Mouse (Mus musculus) embryonic stem cell, embryonic (primary cell): ENCODE data around the gene Il22ra2.

Experiments
- CTCF ChIA-PET, 4 experiments: fragments of 300-600 bp in 2 of 4; fragments of 350-600 bp in 2 of 4; sonication (Branson Sonifier 250); formaldehyde crosslinking; loops; one replicate each; lab custom pipeline; 2022; ENCODE audit warnings: inconsistent platforms in 2 of 4; lab: Charles Lee
- POLR2A ChIA-PET, 4 experiments: fragments of 300-600 bp in 2 of 4; fragments of 350-600 bp in 2 of 4; sonication (Branson Sonifier 250); formaldehyde crosslinking; loops; one replicate each; lab custom pipeline; 2022; ENCODE audit warnings: antibody characterized with exemption in 4 of 4, inconsistent platforms in 1 of 4; lab: Charles Lee

Il22ra2 gene

DNA sequence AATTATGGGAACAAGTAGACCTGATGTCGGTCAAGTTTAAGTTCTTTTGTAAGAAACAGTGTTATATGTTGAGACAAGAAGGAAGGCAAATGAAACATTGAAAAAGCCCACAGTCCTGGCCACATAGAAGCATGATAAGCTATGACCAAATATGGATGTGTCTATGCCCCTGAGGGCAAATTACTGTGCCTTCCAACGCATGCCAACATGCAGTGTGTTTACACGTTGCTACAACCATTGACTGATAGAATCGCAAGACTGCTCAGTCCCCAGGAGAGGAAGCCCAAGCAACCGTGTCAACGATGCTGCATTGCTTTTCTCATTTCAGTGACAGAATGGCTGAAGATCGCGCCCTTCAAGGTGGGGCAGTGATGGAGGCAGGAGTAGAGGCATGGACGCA is 35.6 kb downstream of the Il22ra2 start:
- ChIA-PET CTCF (no interaction called here), POLR2A (no interaction called here)

DNA sequence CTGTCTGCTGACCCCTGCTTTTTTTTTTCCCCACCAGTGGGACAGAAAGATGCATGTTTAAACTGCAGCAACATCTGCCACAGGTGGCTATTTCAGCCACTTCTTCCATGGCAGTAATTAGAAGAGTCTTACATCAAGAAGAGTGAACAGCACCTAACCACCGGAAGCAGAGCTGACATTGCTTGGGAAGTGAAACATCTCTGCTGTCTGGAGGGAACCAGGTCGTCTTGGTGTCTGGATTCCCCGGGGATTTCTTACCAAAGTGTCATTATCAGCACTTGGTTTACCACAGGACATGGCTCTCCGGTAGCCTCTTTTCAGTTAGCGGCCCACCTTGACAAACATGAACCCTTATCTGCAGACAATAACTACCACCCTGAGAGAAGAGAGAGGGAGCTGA is 38.2 kb downstream of the Il22ra2 start:
- POLR2A ChIA-PET = no interaction called here
- CTCF ChIA-PET = interaction anchor here in 1 of 4 experiments (0.9 kb wide), 1 partner anchor 1191 kb away, joined by 3 read pairs; no protein-coding TSS in a partner anchor

DNA sequence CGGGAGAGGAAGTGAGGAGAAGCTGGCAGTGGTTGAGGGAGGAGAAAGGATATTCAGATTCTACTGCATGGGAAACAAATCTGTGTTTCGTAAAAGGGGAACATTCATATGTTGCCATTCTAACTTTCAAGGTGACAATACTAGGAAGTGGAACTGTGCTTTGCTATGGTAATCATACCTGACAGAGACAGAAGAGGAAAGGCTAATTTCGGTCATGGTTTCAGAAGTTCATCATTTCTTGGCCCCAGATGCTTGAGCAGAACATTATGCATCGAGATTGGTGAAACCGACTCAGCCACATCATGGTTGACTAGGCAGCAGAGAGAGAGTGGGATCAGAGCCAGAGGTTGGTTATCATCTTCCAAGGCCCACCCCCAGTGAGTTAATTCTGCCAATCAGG is 47.2 kb downstream of the Il22ra2 start:
- CTCF ChIA-PET = interaction anchor here in 1 of 4 experiments (0.8 kb wide), 1 partner anchor 17 kb away, joined by 3 read pairs; no protein-coding TSS in a partner anchor
- POLR2A ChIA-PET = no interaction called here

DNA sequence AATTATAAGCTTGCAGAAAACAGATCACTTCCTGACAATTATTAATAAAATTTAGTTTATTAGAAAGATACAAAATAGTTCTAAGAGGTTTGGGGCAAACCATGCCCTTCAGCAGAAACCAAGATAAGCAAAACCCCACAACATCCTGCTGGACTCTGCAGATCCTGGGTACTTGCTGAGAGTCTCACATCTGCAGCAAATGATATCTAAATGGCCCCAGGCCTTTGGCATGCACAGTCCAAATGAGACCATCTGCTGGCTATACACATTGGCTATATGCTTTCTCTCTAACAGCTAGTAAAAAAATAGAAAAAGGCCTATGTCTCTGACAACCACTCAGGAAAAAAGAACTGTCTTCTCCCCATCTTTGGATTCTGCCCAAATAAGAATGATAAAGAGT is 50.2 kb downstream of the Il22ra2 start:
- ChIA-PET CTCF (interaction anchor here in 1 of 4 experiments (0.6 kb wide), 1 partner anchor 1053 kb away, joined by 5 read pairs; the partner anchor contains the start of gene Pde7b), POLR2A (no interaction called here)

DNA sequence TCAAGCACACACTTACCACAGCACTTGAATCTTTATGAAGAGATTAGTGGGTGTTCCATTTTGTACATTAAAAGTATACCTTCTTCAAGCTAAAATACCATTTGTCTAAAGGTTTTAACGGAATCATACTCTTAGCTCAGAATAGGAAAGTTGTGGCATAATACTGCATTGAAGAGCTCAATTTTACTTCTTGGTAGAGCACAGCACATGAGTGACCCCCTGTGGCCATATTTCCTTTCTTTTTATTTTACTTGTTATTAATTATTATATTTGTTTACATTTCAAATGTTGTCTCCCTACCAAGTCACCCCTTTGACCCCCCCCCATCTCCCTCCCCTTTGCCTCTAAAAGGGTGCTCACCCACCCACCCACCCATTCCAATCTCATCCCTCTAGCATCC is 51.3 kb downstream of the Il22ra2 start:
- CTCF ChIA-PET = interaction anchor here in 1 of 4 experiments (0.7 kb wide), 1 partner anchor 217 kb away, joined by 3 read pairs; no protein-coding TSS in a partner anchor
- POLR2A ChIA-PET = interaction anchor here in 1 of 4 experiments (0.7 to 1.6 kb wide), 2 partner anchors 19 to 186 kb away, joined by 3 to 4 read pairs; no protein-coding TSS in a partner anchor
